Mouse (Mus musculus) regulatory T cell (primary cell): ENCODE results near the gene Zfhx3.

Experiments used
- in situ Hi-C: fragments of 300-600 bp; cut with MboI, MseI; formaldehyde crosslinking; loops from one replicate; pipeline ENCODE4 v1.15.1; 2025; ENCODE audit warnings: high pct_unique_total_duplicates

Gene Zfhx3

GRCm38 (mm10) chr8:108966041-108966440 is 1023.6 kb downstream of the Zfhx3 start:
- in situ Hi-C loops: no loop called here

- in situ Hi-C loops: no loop called here
Measured at GRCm38 (mm10) chr8:108973639-108974325, 1031.3 kb downstream of the Zfhx3 start.

- in situ Hi-C loops: no loop called here
Measured at GRCm38 (mm10) chr8:108977693-108978361, 1035.4 kb downstream of the Zfhx3 start.

GRCm38 (mm10) chr8:108978362-108978750 is 1035.9 kb downstream of the Zfhx3 start:
- in situ Hi-C loops: no loop called here

GRCm38 (mm10) chr8:108984904-108985303 is 1042.5 kb downstream of the Zfhx3 start:
- in situ Hi-C loops: no loop called here

GRCm38 (mm10) chr8:108989841-108990240 is 1047.4 kb downstream of the Zfhx3 start:
- in situ Hi-C loops: no loop called here

- in situ Hi-C loops: no loop called here
Measured at GRCm38 (mm10) chr8:108990537-108990936, 1048.1 kb downstream of the Zfhx3 start.

GRCm38 (mm10) chr8:108991395-108991794 is 1049.0 kb downstream of the Zfhx3 start:
- in situ Hi-C loops: no loop called here

GRCm38 (mm10) chr8:108993718-108994117 is 1051.3 kb downstream of the Zfhx3 start:
- in situ Hi-C loops: no loop called here

GRCm38 (mm10) chr8:108994187-108994586 is 1051.7 kb downstream of the Zfhx3 start:
- in situ Hi-C loops: no loop called here

GRCm38 (mm10) chr8:108994880-108995279 is 1052.4 kb downstream of the Zfhx3 start:
- in situ Hi-C loops: no loop called here

- in situ Hi-C loops: no loop called here
Measured at GRCm38 (mm10) chr8:108997334-108997733, 1054.9 kb downstream of the Zfhx3 start.

- in situ Hi-C loops: no loop called here
Measured at GRCm38 (mm10) chr8:108999297-109000249, 1057.1 kb downstream of the Zfhx3 start.

- in situ Hi-C loops: no loop called here
Measured at GRCm38 (mm10) chr8:109001031-109001430, 1058.6 kb downstream of the Zfhx3 start.

GRCm38 (mm10) chr8:109001923-109002322 is 1059.5 kb downstream of the Zfhx3 start:
- in situ Hi-C loops: no loop called here

- in situ Hi-C loops: no loop called here
Measured at GRCm38 (mm10) chr8:109006986-109007385, 1064.5 kb downstream of the Zfhx3 start.
